Mouse (Mus musculus) midbrain, embryonic 13.5 days (tissue): ENCODE measurements around the gene Mtap. TPM values are rescaled to one million over a fixed set of nuclear protein-coding genes. Genes with fewer than 3 reads are reported as not detected.

Source experiments
- ATAC-seq: fragments of 200-750 bp; cut with Nextera tagmentation; 2 replicates; pipeline ENCODE4 v1.8.0; 2017; ENCODE audit warnings: mild to moderate bottlenecking, moderate TSS enrichment, moderate library complexity
- H3K27ac ChIP-seq: fragments of 300-500 bp; sonication (generic); 2 replicates; pipeline ENCODE4 v1.5.1; 2015; ENCODE audit warnings: inconsistent platforms, mild to moderate bottlenecking, moderate library complexity
- H3K27me3 ChIP-seq: fragments of 300-500 bp; sonication (generic); 2 replicates; pipeline ENCODE4 v1.6.1; 2015; ENCODE audit warnings: mild to moderate bottlenecking, inconsistent platforms
- H3K36me3 ChIP-seq: fragments of 300-500 bp; sonication (generic); 2 replicates; pipeline ENCODE4 v1.6.1; 2015; ENCODE audit warnings: mild to moderate bottlenecking, inconsistent platforms
- H3K4me1 ChIP-seq: fragments of 300-500 bp; sonication (generic); replicated peaks from 2 replicates; pipeline ENCODE4 v1.6.1; 2015; ENCODE audit warnings: inconsistent platforms
- H3K4me2 ChIP-seq: fragments of 300-500 bp; sonication (generic); replicated peaks from 2 replicates; pipeline ENCODE4 v1.6.1; 2015; ENCODE audit warnings: moderate library complexity, mild to moderate bottlenecking, inconsistent platforms
- H3K4me3 ChIP-seq: fragments of 300-500 bp; sonication (generic); replicated peaks from 2 replicates; pipeline ENCODE4 v1.5.1; 2015; ENCODE audit warnings: mild to moderate bottlenecking, inconsistent platforms
- H3K9ac ChIP-seq: fragments of 300-500 bp; sonication (generic); replicated peaks from 2 replicates; pipeline ENCODE4 v1.6.1; 2015; ENCODE audit warnings: mild to moderate bottlenecking, inconsistent platforms
- H3K9me3 ChIP-seq: fragments of 300-500 bp; sonication (generic); 2 replicates; pipeline ENCODE4 v1.6.1; 2016; ENCODE audit warnings: mild to moderate bottlenecking, inconsistent platforms
- WGBS: fragments of 180-500 bp; shearing (Covaris S2); methylation state at CpG from one replicate; pipeline ENCODE4 v1.1.7; 2015; 5-methylcytosine and 5-hydroxymethylcytosine counted together
- polyA plus RNA-seq: library from polyadenylated mRNA; unstranded; fragments of >200 nt; fragmentation: Nextera tagmentation; extraction: Ambion mirVana; gene quantifications from 2 replicates; pipeline ENCODE4 v1.2.1, GENCODE M21; 2015

Gene Mtap
- 27.0 and 27.4 TPM in 2 replicates for polyA plus RNA-seq

DNA sequence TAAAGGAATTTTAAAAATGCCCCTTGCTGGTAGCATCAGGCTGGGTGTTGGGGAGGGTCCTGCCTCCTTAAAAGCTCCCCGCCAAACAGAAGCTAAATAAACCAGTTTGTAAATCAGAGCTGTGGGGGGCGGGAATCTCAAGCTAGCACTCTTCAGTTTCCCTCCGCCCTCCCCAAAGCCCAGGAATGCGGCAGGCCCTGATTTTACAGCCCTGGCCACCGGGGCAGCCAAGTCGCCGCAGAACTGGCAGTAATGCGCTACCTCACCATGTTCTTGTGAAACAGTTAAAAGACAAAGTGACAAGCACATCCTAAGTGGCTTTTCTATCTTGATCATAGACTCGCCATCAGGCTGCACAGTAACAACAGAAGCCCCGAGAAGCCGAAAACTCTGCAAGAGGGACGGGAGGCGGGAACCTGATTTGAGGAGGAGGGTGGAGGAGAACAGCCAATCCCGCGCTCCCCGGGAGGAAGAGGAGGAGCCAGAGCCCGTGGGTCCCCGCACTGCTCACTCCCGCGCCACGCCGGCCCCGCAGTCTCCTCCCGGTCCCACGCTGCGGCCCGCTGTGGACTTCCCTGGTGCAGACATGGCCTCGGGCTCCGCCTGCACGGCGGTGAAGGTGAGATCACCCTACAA lies at the start of gene Mtap:
Mtap (plus strand) TSS at position 217 of the 636 bp plus-strand sequence.
- Histone ChIP-seq H3K4me3 (peak within 1 kb of the TSS; percentile 88), H3K27ac (peak within 1 kb of the TSS; percentile 68), H3K4me2 (peak within 1 kb of the TSS; percentile 92), H3K36me3 (no peaks in the 10 kb centered on the region), H3K9me3 (no peaks in the 10 kb centered on the region), H3K4me1 (peaks cover 25% of the 10 kb centered on the region), H3K27me3 (peaks cover 5% of the 10 kb centered on the region; the same call in 1 of the 2 replicates), H3K9ac (peak within 1 kb of the TSS; percentile 84)
- WGBS = under 1% methylated on average over 31 of the region's 31 CpGs
- peak; percentile 98 for ATAC-seq

DNA sequence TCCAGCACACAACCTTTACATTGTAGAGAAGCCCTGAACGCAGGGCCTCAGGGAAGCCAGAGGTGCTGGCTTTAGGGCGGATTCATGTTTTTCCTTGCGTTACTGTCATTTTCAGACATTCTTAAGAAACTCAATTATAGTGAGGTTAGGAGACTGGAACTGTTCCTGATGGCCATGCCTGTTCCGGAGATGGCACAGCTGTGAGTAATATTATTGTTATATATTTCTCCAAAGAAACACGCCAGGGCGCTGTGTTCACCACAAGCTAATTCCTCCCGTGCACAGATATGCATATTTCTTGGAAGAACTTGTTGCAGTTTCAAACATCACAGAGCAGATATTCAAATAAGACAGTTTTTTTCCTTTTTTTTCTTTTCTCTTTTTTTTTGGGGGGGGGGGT lies 47.8 kb upstream of the Mtap start:
- no peaks in the 10 kb centered on the region for H3K27me3 ChIP-seq
- H3K4me2 ChIP-seq = no peak overlapping the region
- H3K4me3 ChIP-seq = no peak overlapping the region
- no peaks in the 10 kb centered on the region for H3K4me1 ChIP-seq
- H3K27ac ChIP-seq = no peak overlapping the region
- 97% methylated on average over 7 of the region's 7 CpGs for WGBS
- no peaks in the 10 kb centered on the region for H3K9me3 ChIP-seq
- no peak for ATAC-seq
- H3K9ac ChIP-seq = no peak overlapping the region
- H3K36me3 ChIP-seq = no peaks in the 10 kb centered on the region

DNA sequence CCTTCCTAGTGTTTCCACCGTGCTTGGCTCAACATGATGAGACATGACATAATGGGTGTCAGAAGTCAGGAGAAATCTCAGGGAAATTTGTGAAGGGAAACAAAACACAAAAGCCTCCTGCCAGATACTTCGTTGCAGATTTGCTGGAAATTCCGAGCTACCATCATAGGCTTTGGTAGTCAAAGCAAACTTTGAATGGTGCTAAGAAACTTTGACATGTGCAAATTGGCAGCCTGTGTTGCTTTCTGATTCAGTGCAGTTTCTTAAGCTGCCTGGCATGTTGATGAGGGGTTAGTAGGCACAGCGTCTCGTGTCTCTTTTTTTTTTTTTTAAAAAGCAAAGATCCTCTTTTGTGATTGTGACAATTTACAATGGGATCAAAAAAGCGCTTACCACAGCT lies 46.7 kb upstream of the Mtap start:
- Histone ChIP-seq H3K9ac (no peak overlapping the region), H3K27ac (no peak overlapping the region), H3K36me3 (no peaks in the 10 kb centered on the region), H3K4me2 (no peak overlapping the region), H3K27me3 (no peaks in the 10 kb centered on the region), H3K9me3 (no peaks in the 10 kb centered on the region), H3K4me3 (no peak overlapping the region), H3K4me1 (no peaks in the 10 kb centered on the region)
- no peak for ATAC-seq
- 41% methylated on average over 6 of the region's 6 CpGs for WGBS

DNA sequence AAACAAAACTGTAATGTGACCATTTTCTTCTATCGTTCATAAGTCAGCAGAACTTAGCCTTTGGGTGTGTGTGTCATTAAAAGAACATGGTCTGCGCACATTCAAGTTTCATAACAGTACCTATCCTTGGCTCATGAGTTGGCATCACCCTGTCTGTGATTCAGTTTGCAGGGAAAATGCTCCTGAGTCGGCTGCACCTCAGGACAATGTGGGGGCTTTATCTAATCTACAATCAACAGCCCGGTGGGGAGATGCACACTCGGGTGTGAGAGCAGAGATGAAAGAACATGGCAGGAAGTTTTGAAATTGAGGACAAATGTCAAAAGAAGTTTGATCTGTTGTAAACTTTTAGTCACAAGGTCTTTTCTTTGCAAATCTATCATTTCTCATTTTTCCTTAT lies 44.8 kb upstream of the Mtap start:
- no peak for ATAC-seq
- WGBS = 80% methylated on average over 5 of the region's 5 CpGs

DNA sequence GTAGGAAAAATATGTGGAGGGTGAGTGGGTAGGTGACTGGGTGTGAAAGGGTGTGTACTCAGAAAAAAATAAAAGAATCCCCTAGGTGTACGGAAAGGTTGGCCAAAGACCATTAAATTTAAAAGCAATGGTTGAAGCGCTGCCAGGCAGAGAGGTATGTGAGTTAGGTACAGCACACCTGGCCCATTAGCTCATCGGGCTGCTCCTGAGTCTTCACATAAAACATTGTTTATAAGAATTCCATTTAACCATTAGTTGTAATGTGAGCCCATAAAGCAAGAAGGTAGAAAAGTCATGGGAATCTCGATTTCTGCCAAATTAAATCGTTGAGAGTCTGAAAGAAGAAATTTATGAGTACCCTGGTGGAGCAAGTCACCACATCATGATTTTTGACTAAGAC lies 42.1 kb upstream of the Mtap start:
- no peak overlapping the region for H3K4me3 ChIP-seq
- H3K27me3 ChIP-seq = no peaks in the 10 kb centered on the region
- no peak overlapping the region for H3K4me2 ChIP-seq
- H3K9me3 ChIP-seq = no peaks in the 10 kb centered on the region
- no peak overlapping the region for H3K27ac ChIP-seq
- H3K4me1 ChIP-seq = no peaks in the 10 kb centered on the region
- no peaks in the 10 kb centered on the region for H3K36me3 ChIP-seq
- WGBS = 95% methylated on average over 5 of the region's 5 CpGs
- no peak for ATAC-seq
- no peak overlapping the region for H3K9ac ChIP-seq

More for the DNA sequence above, 44.8 kb upstream of the Mtap start:
- Histone ChIP-seq H3K27me3 (no peaks in the 10 kb centered on the region), H3K36me3 (no peaks in the 10 kb centered on the region), H3K4me3 (no peak overlapping the region), H3K27ac (no peak overlapping the region), H3K4me2 (no peak overlapping the region), H3K4me1 (no peaks in the 10 kb centered on the region), H3K9ac (no peak overlapping the region), H3K9me3 (no peaks in the 10 kb centered on the region)

DNA sequence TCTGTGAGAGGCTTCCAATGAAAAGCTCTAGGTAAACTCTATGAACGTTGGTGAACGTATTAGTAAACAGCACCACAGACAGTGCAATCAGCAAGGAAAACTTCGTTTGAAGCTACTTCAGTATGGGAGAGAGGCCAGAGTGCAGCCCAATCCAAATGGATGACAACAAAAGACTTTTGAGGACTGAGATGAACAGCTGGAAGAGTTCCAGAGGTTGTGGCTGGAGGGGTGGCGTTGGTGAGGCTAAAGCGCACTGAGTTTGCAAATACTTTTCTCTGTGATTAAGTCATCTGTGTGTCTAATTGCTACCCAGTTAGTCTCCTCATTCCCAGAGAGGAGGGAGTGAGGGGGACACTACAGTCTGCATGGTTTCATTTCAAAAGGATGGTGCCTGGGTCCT lies 38.7 kb upstream of the Mtap start:
- Histone ChIP-seq H3K9ac (no peak overlapping the region), H3K9me3 (no peaks in the 10 kb centered on the region), H3K4me3 (no peak overlapping the region), H3K27me3 (no peaks in the 10 kb centered on the region), H3K27ac (no peak overlapping the region), H3K36me3 (no peaks in the 10 kb centered on the region), H3K4me1 (no peaks in the 10 kb centered on the region), H3K4me2 (no peak overlapping the region)
- ATAC-seq = no peak
- 56% methylated on average over 5 of the region's 5 CpGs for WGBS

DNA sequence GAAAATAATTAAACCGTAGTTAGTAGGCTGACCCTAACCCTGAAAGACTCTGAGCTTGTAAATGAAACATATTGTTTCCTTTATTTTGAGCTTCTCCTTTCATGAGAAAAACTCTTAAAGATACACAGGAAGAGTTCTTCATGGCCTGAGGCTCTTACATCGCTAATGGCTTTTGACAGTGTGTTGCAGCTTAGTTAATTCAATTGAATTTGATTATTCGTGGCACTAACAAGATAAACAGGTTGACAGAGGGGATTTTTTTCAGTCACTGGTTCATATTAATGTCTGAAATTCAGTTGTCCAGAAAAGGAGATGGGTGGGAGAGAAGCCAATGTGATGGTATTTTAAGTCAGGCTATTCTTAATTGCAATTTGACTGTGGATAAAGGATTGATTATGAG lies 35.6 kb upstream of the Mtap start:
- Histone ChIP-seq H3K9ac (no peak overlapping the region), H3K27ac (no peak overlapping the region), H3K36me3 (no peaks in the 10 kb centered on the region), H3K4me2 (no peak overlapping the region), H3K27me3 (no peaks in the 10 kb centered on the region), H3K4me3 (no peak overlapping the region), H3K4me1 (no peaks in the 10 kb centered on the region), H3K9me3 (no peaks in the 10 kb centered on the region)
- WGBS = 30% methylated on average over 3 of the region's 3 CpGs
- ATAC-seq = no peak

DNA sequence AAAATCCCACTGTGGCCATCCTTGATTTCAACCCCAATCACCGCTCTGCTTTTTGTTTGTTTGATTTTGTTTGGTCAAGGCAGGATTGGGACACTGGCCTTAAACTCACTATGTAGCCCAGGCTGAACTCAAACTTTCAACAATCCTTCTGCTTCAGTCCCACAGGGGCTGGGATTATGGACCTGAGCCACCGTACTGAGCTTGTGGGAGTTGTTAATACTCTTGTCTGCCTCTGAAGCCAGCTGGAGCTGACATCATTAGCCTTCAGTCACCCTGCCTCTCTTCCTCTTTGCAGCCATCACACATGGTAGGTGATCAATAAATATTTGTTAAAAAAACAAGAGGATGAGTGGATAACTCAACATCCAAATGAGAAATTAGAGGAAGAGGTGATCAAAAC lies 34.6 kb upstream of the Mtap start:
- Histone ChIP-seq H3K4me1 (no peaks in the 10 kb centered on the region), H3K4me3 (no peak overlapping the region), H3K9me3 (no peaks in the 10 kb centered on the region), H3K27me3 (no peaks in the 10 kb centered on the region), H3K27ac (no peak overlapping the region), H3K4me2 (no peak overlapping the region), H3K9ac (no peak overlapping the region), H3K36me3 (no peaks in the 10 kb centered on the region)
- 68% methylated on average over 2 of the region's 2 CpGs for WGBS
- no peak for ATAC-seq

DNA sequence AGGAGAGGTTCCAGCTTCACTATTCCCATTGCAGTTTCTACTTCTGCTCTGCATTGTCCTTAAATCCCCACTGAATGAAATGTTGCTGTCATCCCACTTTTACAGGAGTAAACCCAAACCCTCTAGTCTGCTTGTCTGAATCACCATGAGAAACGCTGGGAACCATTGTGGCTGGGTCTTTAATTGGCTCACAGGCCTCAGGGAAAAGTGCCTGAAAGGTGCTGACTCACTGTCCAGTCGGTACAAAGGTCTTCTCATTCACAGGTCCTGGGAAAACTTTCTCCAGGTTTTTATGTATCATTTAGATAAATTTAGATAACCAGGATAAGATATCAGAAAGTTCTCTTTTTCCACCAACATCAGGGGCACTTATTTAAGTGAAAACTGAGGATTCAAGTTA lies 31.4 kb upstream of the Mtap start:
- no peaks in the 10 kb centered on the region for H3K36me3 ChIP-seq
- no peaks in the 10 kb centered on the region for H3K9me3 ChIP-seq
- WGBS = 50% methylated on average over 2 of the region's 2 CpGs
- H3K4me2 ChIP-seq = no peak overlapping the region
- ATAC-seq = no peak
- H3K27ac ChIP-seq = no peak overlapping the region
- H3K4me1 ChIP-seq = no peaks in the 10 kb centered on the region
- no peak overlapping the region for H3K4me3 ChIP-seq
- H3K27me3 ChIP-seq = no peaks in the 10 kb centered on the region
- no peak overlapping the region for H3K9ac ChIP-seq

DNA sequence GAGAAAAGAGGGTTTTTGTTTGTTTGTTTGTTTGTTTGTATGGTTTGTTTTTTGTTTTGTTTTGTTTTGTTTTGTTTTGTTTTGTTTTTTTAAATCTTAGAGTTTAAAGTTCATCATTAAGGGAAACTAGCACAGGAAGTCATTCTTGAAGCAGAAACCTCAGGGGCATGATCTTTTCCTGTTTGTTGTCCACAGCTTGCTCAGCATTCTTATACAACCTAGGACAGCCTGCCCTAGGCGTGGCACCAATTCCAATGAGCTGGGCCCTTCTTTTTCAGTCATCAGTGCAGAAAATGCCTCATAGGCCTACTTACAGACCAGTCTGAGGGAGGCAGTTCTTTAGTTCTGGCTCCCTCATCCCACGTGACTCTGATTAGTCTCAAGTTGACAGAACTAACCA lies 30.4 kb upstream of the Mtap start:
- Histone ChIP-seq H3K4me1 (no peaks in the 10 kb centered on the region), H3K27me3 (no peaks in the 10 kb centered on the region), H3K4me2 (no peak overlapping the region), H3K9ac (no peak overlapping the region), H3K36me3 (no peaks in the 10 kb centered on the region), H3K27ac (no peak overlapping the region), H3K9me3 (no peaks in the 10 kb centered on the region), H3K4me3 (no peak overlapping the region)
- WGBS = 76% methylated on average over 2 of the region's 2 CpGs
- ATAC-seq = no peak

DNA sequence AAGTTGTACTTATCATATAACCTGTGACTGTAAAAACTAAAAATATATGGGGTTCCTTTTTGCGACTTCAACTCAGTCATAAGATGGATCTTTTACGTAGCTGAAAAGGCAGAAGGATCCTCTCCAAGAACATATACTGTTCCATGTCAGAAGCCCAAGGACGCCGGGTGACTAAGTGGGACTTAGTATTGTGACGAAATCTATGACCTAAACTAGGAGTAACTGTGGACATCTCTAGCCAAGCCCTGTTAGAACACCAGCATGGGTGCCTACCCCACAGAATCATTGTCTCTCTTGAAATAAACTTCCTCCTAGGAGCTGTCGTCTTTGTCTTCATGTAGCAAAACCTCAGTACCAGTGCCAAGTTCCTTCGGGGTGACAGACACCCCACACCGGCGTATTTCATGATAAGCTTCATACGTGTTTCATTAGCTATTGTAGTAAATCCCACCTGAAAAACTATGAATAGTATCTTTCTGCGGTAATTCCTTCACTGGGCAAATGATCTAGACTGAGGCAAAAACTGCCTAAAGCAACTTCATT lies 24.7 kb upstream of the Mtap start:
- no peaks in the 10 kb centered on the region for H3K4me1 ChIP-seq
- H3K27me3 ChIP-seq = no peaks in the 10 kb centered on the region
- H3K27ac ChIP-seq = no peak overlapping the region
- no peak for ATAC-seq
- no peak overlapping the region for H3K9ac ChIP-seq
- H3K36me3 ChIP-seq = no peaks in the 10 kb centered on the region
- H3K4me2 ChIP-seq = no peak overlapping the region
- H3K4me3 ChIP-seq = no peak overlapping the region
- H3K9me3 ChIP-seq = no peaks in the 10 kb centered on the region; the same call in 1 of the 2 replicates
- WGBS = 90% methylated on average over 11 of the region's 11 CpGs

DNA sequence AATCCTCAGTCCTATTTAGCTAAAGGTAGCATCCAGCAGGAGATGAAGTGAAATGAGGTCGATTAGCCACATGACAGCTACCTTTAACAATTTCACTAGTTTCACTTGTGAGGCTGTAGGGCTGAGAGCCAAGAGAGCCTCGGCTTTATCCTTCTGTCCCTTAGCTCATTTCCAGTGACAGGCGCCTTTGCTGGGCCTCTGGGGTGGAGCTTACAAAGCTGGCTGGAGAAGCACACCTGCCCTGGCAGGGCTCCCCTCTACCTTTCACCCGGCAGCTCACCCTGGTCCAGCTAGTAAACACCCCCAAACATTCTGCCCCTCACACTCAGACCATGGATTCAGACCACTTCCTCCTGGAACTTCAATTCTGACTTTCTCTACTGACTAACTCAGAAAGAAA lies 24.1 kb upstream of the Mtap start:
- Histone ChIP-seq H3K4me3 (no peak overlapping the region), H3K4me1 (no peaks in the 10 kb centered on the region), H3K9ac (no peak overlapping the region), H3K36me3 (no peaks in the 10 kb centered on the region), H3K27me3 (no peaks in the 10 kb centered on the region), H3K27ac (no peak overlapping the region), H3K4me2 (no peak overlapping the region), H3K9me3 (no peaks in the 10 kb centered on the region; the same call in 1 of the 2 replicates)
- ATAC-seq = no peak
- WGBS = 71% methylated on average over 4 of the region's 4 CpGs

DNA sequence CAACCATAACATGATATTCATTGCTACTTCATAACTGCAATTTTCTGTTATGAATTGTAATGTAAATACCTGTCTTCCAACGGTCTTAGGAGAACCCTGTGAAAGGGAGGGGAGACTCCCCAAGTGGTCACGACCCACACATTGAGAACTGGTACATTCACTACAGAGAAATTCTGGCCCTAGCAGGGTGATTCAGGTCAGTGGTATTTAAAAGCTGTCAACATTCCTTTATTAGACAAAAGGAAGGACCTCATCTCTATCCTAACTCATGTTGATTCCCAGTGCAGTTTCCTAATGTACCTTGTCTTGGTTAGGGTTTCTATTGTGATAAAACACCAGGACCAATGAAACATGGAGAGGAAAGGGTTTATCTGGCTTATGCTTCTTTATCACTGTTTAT lies 20.9 kb upstream of the Mtap start:
- H3K9me3 ChIP-seq = no peaks in the 10 kb centered on the region; the same call in 1 of the 2 replicates
- 83% methylated on average over 2 of the region's 2 CpGs for WGBS
- H3K36me3 ChIP-seq = no peaks in the 10 kb centered on the region
- H3K27ac ChIP-seq = no peak overlapping the region
- H3K27me3 ChIP-seq = no peaks in the 10 kb centered on the region
- ATAC-seq = no peak
- H3K4me3 ChIP-seq = no peak overlapping the region
- H3K4me2 ChIP-seq = no peak overlapping the region
- H3K9ac ChIP-seq = no peak overlapping the region
- H3K4me1 ChIP-seq = no peaks in the 10 kb centered on the region
